Mouse (Mus musculus): ENCODE measurements around the gene Olfr776. TPM values are rescaled to one million over a fixed set of nuclear protein-coding genes. Genes with fewer than 3 reads are reported as not detected.
"Not testable (repeated sequence)": the region's sequence is repeated elsewhere in the genome, so short reads cannot be mapped to it uniquely, and the experiment has no call there.

The Olfr776 gene
- not detected in 2 replicates for polyA plus RNA-seq (2015; fragmentation: Nextera tagmentation; extraction: Ambion mirVana)

- Histone ChIP-seq H3K9me3 (ENCODE audit: low read length) (no peaks in the 10 kb centered on the region), H3K27ac (ENCODE audit: low read depth) (no peak within 1 kb of the TSS), H3K9ac (replicated peaks) (no peak within 1 kb of the TSS), H3K4me3 (ENCODE audit: low read depth, low read length) (no peak within 1 kb of the TSS), H3K27me3 (ENCODE audit: insufficient read depth, low read length) (no peaks in the 10 kb centered on the region), H3K4me1 (ENCODE audit: insufficient read depth) (no peaks in the 10 kb centered on the region), H3K4me2 (ENCODE audit: low read depth, low read length) (no peak within 1 kb of the TSS), H3K36me3 (replicated peaks; ENCODE audit: insufficient read depth, low read length) (no peaks in the 10 kb centered on the region)
- DNase-seq: no peak
- TF ChIP-seq CTCF (IDR thresholded peaks at IDR 0.05; ENCODE audit: low read depth): no peak
- TF ChIP-seq EP300 (IDR thresholded peaks at IDR 0.05; ENCODE audit: low read depth): no peak
- no peak for ATAC-seq
Observed at GRCm38 (mm10) chr10:129258827-129259226, at the start of gene Olfr776. Gene Olfr776 (plus strand): TSS chr10:129259127.

- Histone ChIP-seq H3K9me3 (ENCODE audit: low read length) (peaks cover 6% of the 10 kb centered on the region; the same call in 1 of the 2 replicates), H3K27ac (ENCODE audit: low read depth) (no peak overlapping the region), H3K9ac (replicated peaks) (no peak overlapping the region), H3K4me2 (ENCODE audit: low read depth, low read length) (no peak overlapping the region), H3K27me3 (ENCODE audit: insufficient read depth, low read length) (no peaks in the 10 kb centered on the region), H3K4me1 (ENCODE audit: insufficient read depth) (no peaks in the 10 kb centered on the region), H3K36me3 (replicated peaks; ENCODE audit: insufficient read depth, low read length) (no peaks in the 10 kb centered on the region), H3K4me3 (ENCODE audit: low read depth, low read length) (no peak overlapping the region)
- 51% methylated on average over 1 of the region's 1 CpGs for WGBS (ENCODE audit: insufficient replicate concordance)
- DNase-seq (no peak), ATAC-seq (no peak)
- TF ChIP-seq CTCF (IDR thresholded peaks at IDR 0.05; ENCODE audit: low read depth): no peak
- TF ChIP-seq EP300 (IDR thresholded peaks at IDR 0.05; ENCODE audit: low read depth): no peak
Observed at GRCm38 (mm10) chr10:129230737-129231136, 28.2 kb upstream of the Olfr776 start.

GRCm38 (mm10) chr10:129235904-129236303, 23.0 kb upstream of the Olfr776 start, which contains the start of gene Olfr774:
Gene Olfr774 (plus strand): TSS chr10:129236204.
- DNase-seq: no peak
- Histone ChIP-seq H3K27ac (ENCODE audit: low read depth) (no peak within 1 kb of the TSS), H3K36me3 (replicated peaks; ENCODE audit: insufficient read depth, low read length) (no peaks in the 10 kb centered on the region), H3K9ac (replicated peaks) (no peak within 1 kb of the TSS), H3K27me3 (ENCODE audit: insufficient read depth, low read length) (no peaks in the 10 kb centered on the region), H3K4me1 (ENCODE audit: insufficient read depth) (no peaks in the 10 kb centered on the region), H3K4me3 (ENCODE audit: low read depth, low read length) (no peak within 1 kb of the TSS), H3K4me2 (ENCODE audit: low read depth, low read length) (no peak within 1 kb of the TSS), H3K9me3 (ENCODE audit: low read length) (0 out of 2 replicates have a peak, but pooled peaks cover 3% of the 10 kb centered on the region)
- TF ChIP-seq CTCF (IDR thresholded peaks at IDR 0.05; ENCODE audit: low read depth) (no peak), EP300 (IDR thresholded peaks at IDR 0.05; ENCODE audit: low read depth) (no peak)
- 59% methylated on average over 2 of the region's 2 CpGs for WGBS (ENCODE audit: insufficient replicate concordance)
- ATAC-seq: no peak

GRCm38 (mm10) chr10:129248112-129248511, 10.8 kb upstream of the Olfr776 start, which contains the start of gene Olfr775:
Gene Olfr775 (plus strand): TSS chr10:129248412.
- ATAC-seq (no peak), DNase-seq (no peak)
- no peak within 1 kb of the TSS for H3K4me3 ChIP-seq (ENCODE audit: low read depth, low read length)
- H3K4me1 ChIP-seq (ENCODE audit: insufficient read depth): no peaks in the 10 kb centered on the region
- WGBS (ENCODE audit: insufficient replicate concordance): 61% methylated on average over 3 of the region's 3 CpGs
- H3K27ac ChIP-seq (ENCODE audit: low read depth): no peak within 1 kb of the TSS
- H3K36me3 ChIP-seq (replicated peaks; ENCODE audit: insufficient read depth, low read length): no peaks in the 10 kb centered on the region
- TF ChIP-seq CTCF (IDR thresholded peaks at IDR 0.05; ENCODE audit: low read depth) (no peak), EP300 (IDR thresholded peaks at IDR 0.05; ENCODE audit: low read depth) (no peak)
- H3K4me2 ChIP-seq (ENCODE audit: low read depth, low read length): no peak within 1 kb of the TSS
- H3K27me3 ChIP-seq (ENCODE audit: insufficient read depth, low read length): no peaks in the 10 kb centered on the region
- no peak within 1 kb of the TSS for H3K9ac ChIP-seq (replicated peaks)
- H3K9me3 ChIP-seq (ENCODE audit: low read length): no peaks in the 10 kb centered on the region

- no peaks in the 10 kb centered on the region for H3K9me3 ChIP-seq (ENCODE audit: low read length)
- no peaks in the 10 kb centered on the region for H3K27me3 ChIP-seq (ENCODE audit: insufficient read depth, low read length)
- H3K36me3 ChIP-seq (replicated peaks; ENCODE audit: insufficient read depth, low read length): no peaks in the 10 kb centered on the region
- no peak within 1 kb of the TSS for H3K4me3 ChIP-seq (ENCODE audit: low read depth, low read length)
- DNase-seq: no peak
- WGBS (ENCODE audit: insufficient replicate concordance): 75% methylated on average over 2 of the region's 2 CpGs
- H3K27ac ChIP-seq (ENCODE audit: low read depth): no peak within 1 kb of the TSS
- no peaks in the 10 kb centered on the region for H3K4me1 ChIP-seq (ENCODE audit: insufficient read depth)
- no peak within 1 kb of the TSS for H3K4me2 ChIP-seq (ENCODE audit: low read depth, low read length)
- no peak for ATAC-seq
- no peak within 1 kb of the TSS for H3K9ac ChIP-seq (replicated peaks)
- TF ChIP-seq CTCF (IDR thresholded peaks at IDR 0.05; ENCODE audit: low read depth): no peak
- no peak for TF ChIP-seq EP300 (IDR thresholded peaks at IDR 0.05; ENCODE audit: low read depth)
Observed at GRCm38 (mm10) chr10:129271081-129271535, 12.2 kb downstream of the Olfr776 start, which contains the start of gene Olfr777. Gene Olfr777 (minus strand): TSS chr10:129271485.

GRCm38 (mm10) chr10:129312973-129313372, 54.0 kb downstream of the Olfr776 start:
- 40% methylated on average over 1 of the region's 1 CpGs for WGBS (ENCODE audit: insufficient replicate concordance)
- DNase-seq; H3K27ac ChIP-seq (ENCODE audit: low read depth); ATAC-seq; H3K4me1 ChIP-seq (ENCODE audit: insufficient read depth); H3K9ac ChIP-seq (replicated peaks); H3K36me3 ChIP-seq (replicated peaks; ENCODE audit: insufficient read depth, low read length); H3K4me3 ChIP-seq (ENCODE audit: low read depth, low read length); H3K27me3 ChIP-seq (ENCODE audit: insufficient read depth, low read length); H3K9me3 ChIP-seq (ENCODE audit: low read length); H3K4me2 ChIP-seq (ENCODE audit: low read depth, low read length): not testable (repeated sequence)

GRCm38 (mm10) chr10:129313521-129313920, 54.6 kb downstream of the Olfr776 start:
- not testable (repeated sequence) for H3K27ac ChIP-seq (ENCODE audit: low read depth); H3K4me1 ChIP-seq (ENCODE audit: insufficient read depth); H3K27me3 ChIP-seq (ENCODE audit: insufficient read depth, low read length); H3K36me3 ChIP-seq (replicated peaks; ENCODE audit: insufficient read depth, low read length); H3K9me3 ChIP-seq (ENCODE audit: low read length); H3K4me2 ChIP-seq (ENCODE audit: low read depth, low read length); ATAC-seq; DNase-seq; H3K9ac ChIP-seq (replicated peaks); H3K4me3 ChIP-seq (ENCODE audit: low read depth, low read length)
- WGBS (ENCODE audit: insufficient replicate concordance): no CpG with 5 or more reads among the region's 1 CpGs

Other genes starting within 250 kb of the Olfr776 start
- gene Olfr763, start 248.3 kb upstream of the Olfr776 start, polyA plus RNA-seq (2015; fragmentation: Nextera tagmentation; extraction: Ambion mirVana): not detected in 2 replicates
- not detected in 2 replicates for gene Olfr764-ps1, start 219.2 kb upstream of the Olfr776 start, polyA plus RNA-seq (2015; fragmentation: Nextera tagmentation; extraction: Ambion mirVana)
- gene Olfr765, start 209.1 kb upstream of the Olfr776 start, polyA plus RNA-seq (2015; fragmentation: Nextera tagmentation; extraction: Ambion mirVana): not detected in 2 replicates
- not detected in 2 replicates for gene Olfr766-ps1, start 190.2 kb upstream of the Olfr776 start, polyA plus RNA-seq (2015; fragmentation: Nextera tagmentation; extraction: Ambion mirVana)
- not detected in 2 replicates for gene Olfr767, start 176.2 kb upstream of the Olfr776 start, polyA plus RNA-seq (2015; fragmentation: Nextera tagmentation; extraction: Ambion mirVana)
- not detected in 2 replicates for gene Olfr768, start 159.8 kb upstream of the Olfr776 start, polyA plus RNA-seq (2015; fragmentation: Nextera tagmentation; extraction: Ambion mirVana)
- not detected in 2 replicates for gene Olfr769, start 141.3 kb upstream of the Olfr776 start, polyA plus RNA-seq (2015; fragmentation: Nextera tagmentation; extraction: Ambion mirVana)
- not detected in 2 replicates for gene Olfr770, start 120.1 kb upstream of the Olfr776 start, polyA plus RNA-seq (2015; fragmentation: Nextera tagmentation; extraction: Ambion mirVana)
- gene Olfr771, start 94.4 kb upstream of the Olfr776 start, polyA plus RNA-seq (2015; fragmentation: Nextera tagmentation; extraction: Ambion mirVana): not detected in 2 replicates
- not detected in 2 replicates for gene Olfr772, start 81.2 kb upstream of the Olfr776 start, polyA plus RNA-seq (2015; fragmentation: Nextera tagmentation; extraction: Ambion mirVana)
- not detected in 2 replicates for gene Olfr773, start 71.7 kb upstream of the Olfr776 start, polyA plus RNA-seq (2015; fragmentation: Nextera tagmentation; extraction: Ambion mirVana)
- gene Olfr774, start 22.9 kb upstream of the Olfr776 start, polyA plus RNA-seq (2015; fragmentation: Nextera tagmentation; extraction: Ambion mirVana): not detected in 2 replicates
- not detected in 2 replicates for gene Olfr775, start 10.7 kb upstream of the Olfr776 start, polyA plus RNA-seq (2015; fragmentation: Nextera tagmentation; extraction: Ambion mirVana)
- gene Olfr777, start 12.4 kb downstream of the Olfr776 start, polyA plus RNA-seq (2015; fragmentation: Nextera tagmentation; extraction: Ambion mirVana): not detected in 2 replicates
- gene Olfr780, start 59.0 kb downstream of the Olfr776 start, polyA plus RNA-seq (2015; fragmentation: Nextera tagmentation; extraction: Ambion mirVana): not detected in 2 replicates
- gene Olfr781, start 69.7 kb downstream of the Olfr776 start, polyA plus RNA-seq (2015; fragmentation: Nextera tagmentation; extraction: Ambion mirVana): not detected in 2 replicates
- gene Olfr782, start 89.7 kb downstream of the Olfr776 start, polyA plus RNA-seq (2015; fragmentation: Nextera tagmentation; extraction: Ambion mirVana): not detected in 2 replicates
- gene Olfr784, start 125.0 kb downstream of the Olfr776 start, polyA plus RNA-seq (2015; fragmentation: Nextera tagmentation; extraction: Ambion mirVana): not detected in 2 replicates
- not detected in 2 replicates for gene Olfr785, start 146.3 kb downstream of the Olfr776 start, polyA plus RNA-seq (2015; fragmentation: Nextera tagmentation; extraction: Ambion mirVana)
- gene Olfr786, start 168.2 kb downstream of the Olfr776 start, polyA plus RNA-seq (2015; fragmentation: Nextera tagmentation; extraction: Ambion mirVana): not detected in 2 replicates
- not detected in 2 replicates for gene Olfr787, start 202.7 kb downstream of the Olfr776 start, polyA plus RNA-seq (2015; fragmentation: Nextera tagmentation; extraction: Ambion mirVana)
- not detected in 2 replicates for gene Olfr788, start 211.9 kb downstream of the Olfr776 start, polyA plus RNA-seq (2015; fragmentation: Nextera tagmentation; extraction: Ambion mirVana)
- gene Olfr789, start 225.6 kb downstream of the Olfr776 start, polyA plus RNA-seq (2015; fragmentation: Nextera tagmentation; extraction: Ambion mirVana): not detected in 2 replicates
- not detected in 2 replicates for gene Olfr790, start 239.4 kb downstream of the Olfr776 start, polyA plus RNA-seq (2015; fragmentation: Nextera tagmentation; extraction: Ambion mirVana)